Mouse (Mus musculus) neural tube, embryonic 14.5 days (tissue): Measurements from ENCODE around the gene Mcpt1. TPM values are rescaled to one million over a fixed set of nuclear protein-coding genes. Genes with fewer than 3 reads are reported as not detected.
"Not testable (repeated sequence)": the region's sequence is repeated elsewhere in the genome, so short reads cannot be mapped to it uniquely, and the experiment has no call there.

Source experiments
- ATAC-seq: fragments of 200-750 bp; cut with Nextera tagmentation; 2 replicates; pipeline ENCODE4 v1.8.0; 2017; ENCODE audit warnings: low read depth, mild to moderate bottlenecking, moderate TSS enrichment, moderate library complexity
- H3K27ac ChIP-seq: fragments of 300-500 bp; sonication (generic); 2 replicates; pipeline ENCODE4 v1.5.1; 2014; ENCODE audit warnings: low read depth, mild to moderate bottlenecking, control low read depth, low read length, moderate library complexity, mixed read lengths
- H3K27me3 ChIP-seq: fragments of 300-500 bp; sonication (generic); 2 replicates; pipeline ENCODE4 v1.6.1; 2014; ENCODE audit warnings: low read length; ENCODE audit not compliant: control insufficient read depth, insufficient read depth
- H3K36me3 ChIP-seq: fragments of 300-500 bp; sonication (generic); 2 replicates; pipeline ENCODE4 v1.6.1; 2014; ENCODE audit warnings: low read length, mixed read lengths; ENCODE audit not compliant: control insufficient read depth, insufficient read depth
- H3K4me1 ChIP-seq: fragments of 300-500 bp; sonication (generic); 2 replicates; pipeline ENCODE4 v1.6.1; 2014; ENCODE audit warnings: low read length; ENCODE audit not compliant: control insufficient read depth, insufficient read depth
- H3K4me2 ChIP-seq: fragments of 300-500 bp; sonication (generic); 2 replicates; pipeline ENCODE4 v1.6.1; 2014; ENCODE audit warnings: mild to moderate bottlenecking, low read depth, low read length, control low read depth
- H3K4me3 ChIP-seq: fragments of 300-500 bp; sonication (generic); 2 replicates; pipeline ENCODE4 v1.5.1; 2014; ENCODE audit warnings: low read depth, low read length, control low read depth, mixed read lengths
- H3K9ac ChIP-seq: fragments of 300-500 bp; sonication (generic); replicated peaks from 2 replicates; pipeline ENCODE4 v1.6.1; 2014; ENCODE audit warnings: low read depth, mild to moderate bottlenecking, control low read depth, low read length, mixed read lengths
- H3K9me3 ChIP-seq: fragments of 300-500 bp; sonication (generic); 2 replicates; pipeline ENCODE4 v1.6.1; 2016; ENCODE audit warnings: low read length; ENCODE audit not compliant: control insufficient read depth
- WGBS: fragments of 180-500 bp; shearing (Covaris S2); extraction: QIAGEN DNeasy Blood & Tissue Kit; methylation state at CpG from one replicate; pipeline ENCODE4 v1.1.7; 2014; 5-methylcytosine and 5-hydroxymethylcytosine counted together
- polyA plus RNA-seq: library from polyadenylated mRNA; unstranded; fragments of >200 nt; fragmentation: Nextera tagmentation; extraction: Ambion mirVana; gene quantifications from 2 replicates; pipeline ENCODE4 v1.2.1, GENCODE M21; 2014

Gene Mcpt1
- polyA plus RNA-seq, 1 experiment from 2014 or later = not detected

DNA sequence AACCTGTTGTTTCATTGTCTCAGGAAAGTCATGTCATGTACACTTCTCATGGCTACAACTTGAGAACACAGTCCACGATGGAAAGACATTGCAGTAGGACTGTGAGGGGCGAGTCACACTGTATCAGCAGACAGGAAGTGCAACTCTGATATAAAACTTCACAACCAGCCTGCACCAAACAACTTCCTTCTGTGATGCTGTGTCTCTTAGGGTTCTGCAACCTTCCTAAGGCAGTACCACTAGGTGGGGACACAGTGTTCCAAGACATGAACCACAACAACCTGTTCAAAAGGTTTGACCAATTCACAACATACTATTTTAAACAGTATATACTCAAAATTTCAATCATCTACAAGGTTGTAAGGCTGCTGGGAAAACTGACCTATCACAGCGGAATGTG lies 37.6 kb downstream of the Mcpt1 start:
- Histone ChIP-seq H3K27me3 (no peaks in the 10 kb centered on the region), H3K9me3 (no peaks in the 10 kb centered on the region), H3K27ac (no peak overlapping the region), H3K9ac (no peak overlapping the region), H3K4me2 (no peak overlapping the region), H3K4me3 (no peak overlapping the region), H3K36me3 (no peaks in the 10 kb centered on the region), H3K4me1 (no peaks in the 10 kb centered on the region)
- no peak for ATAC-seq
- 90% methylated on average over 3 of the region's 3 CpGs for WGBS

DNA sequence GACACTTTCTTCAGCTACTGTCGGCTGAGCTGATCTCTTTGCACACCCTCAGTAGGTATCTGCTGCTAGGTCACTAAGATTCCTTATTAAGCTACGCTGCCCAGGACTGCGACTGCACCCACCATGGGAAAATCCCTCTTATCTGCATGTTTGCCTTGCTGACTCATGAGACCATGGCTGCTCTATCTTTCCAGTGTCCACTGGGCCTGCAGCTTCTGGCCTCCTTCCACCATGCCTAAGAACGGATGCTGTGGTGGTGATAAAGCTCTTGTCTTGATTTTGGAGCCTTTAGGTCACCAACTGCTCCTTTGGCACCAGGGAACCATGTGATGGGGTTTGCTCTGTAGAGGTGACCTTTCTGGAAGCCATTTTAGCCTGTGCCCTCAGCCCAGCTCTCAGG lies 40.0 kb downstream of the Mcpt1 start:
- Histone ChIP-seq H3K27ac (no peak overlapping the region), H3K36me3 (no peaks in the 10 kb centered on the region), H3K9me3 (no peaks in the 10 kb centered on the region), H3K27me3 (no peaks in the 10 kb centered on the region), H3K4me1 (no peaks in the 10 kb centered on the region), H3K4me2 (no peak overlapping the region), H3K9ac (no peak overlapping the region), H3K4me3 (no peak overlapping the region)
- ATAC-seq = no peak
- WGBS = 88% methylated on average over 4 of the region's 4 CpGs

DNA sequence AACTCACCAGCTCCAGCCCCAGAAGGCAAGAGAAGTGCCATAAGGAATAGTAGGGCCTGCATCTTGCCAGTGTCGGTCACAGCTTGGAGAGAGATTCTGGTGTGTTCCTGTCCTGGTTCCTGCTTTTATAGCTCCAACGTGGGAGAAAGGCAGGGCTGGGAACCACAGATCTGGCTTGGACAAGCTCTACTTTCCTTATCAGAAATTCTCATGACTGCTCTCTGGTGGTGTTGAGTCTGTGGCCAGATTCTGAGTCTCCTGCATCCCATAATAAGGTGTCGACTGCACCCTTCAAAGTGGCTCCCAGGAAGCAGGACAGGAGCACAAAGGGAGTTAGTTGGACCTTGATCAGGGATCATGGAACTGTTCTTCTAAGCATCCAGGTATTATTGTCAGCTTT lies 44.4 kb downstream of the Mcpt1 start, which contains the start of gene Mcpt4:
Gene Mcpt4 (minus strand): TSS at position 101 of the 400 bp plus-strand sequence.
- H3K9ac ChIP-seq, H3K9me3 ChIP-seq, H3K4me2 ChIP-seq, ATAC-seq, H3K36me3 ChIP-seq, H3K27me3 ChIP-seq, H3K4me3 ChIP-seq, H3K27ac ChIP-seq, H3K4me1 ChIP-seq: not testable (repeated sequence)
- 83% methylated on average over 3 of the region's 3 CpGs for whole genome bisulfite sequencing

Other genes starting within 250 kb of the Mcpt1 start
- gene Adcy4, start 233.9 kb upstream of the Mcpt1 start, polyA plus RNA-seq = 1.9 and 3.9 TPM in 2 replicates
- 1.9 and 2.2 TPM in 2 replicates for gene Ripk3, start 229.1 kb upstream of the Mcpt1 start, polyA plus RNA-seq
- gene Nfatc4, start 194.8 kb upstream of the Mcpt1 start, polyA plus RNA-seq = 5.5 and 10.4 TPM in 2 replicates
- 5.8 and 10.2 TPM in 2 replicates for gene Nynrin, start 164.0 kb upstream of the Mcpt1 start, polyA plus RNA-seq
- 0.24 and 0.91 TPM in 2 replicates for gene Cbln3, start 133.6 kb upstream of the Mcpt1 start, polyA plus RNA-seq
- gene Khnyn, start 133.0 kb upstream of the Mcpt1 start, polyA plus RNA-seq = 5.9 and 7.3 TPM in 2 replicates
- 138 and 163 TPM in 2 replicates for gene Sdr39u1, start 117.7 kb upstream of the Mcpt1 start, polyA plus RNA-seq
- gene Cma1, start 73.3 kb upstream of the Mcpt1 start, polyA plus RNA-seq = not detected in 2 replicates
- not detected in 2 replicates for gene Cma2, start 67.0 kb upstream of the Mcpt1 start, polyA plus RNA-seq
- gene Mcpt9, start 12.5 kb downstream of the Mcpt1 start, polyA plus RNA-seq = not detected in 2 replicates
- not detected in 2 replicates for gene Mcpt2, start 24.1 kb downstream of the Mcpt1 start, polyA plus RNA-seq
- not detected in 2 replicates for gene Mcpt4, start 44.3 kb downstream of the Mcpt1 start, polyA plus RNA-seq
- gene Mcpt8, start 67.3 kb downstream of the Mcpt1 start, polyA plus RNA-seq = not detected in 2 replicates
- 0.45 TPM in 1 of 2 replicates, not detected in the other for gene Ctsg, start 84.6 kb downstream of the Mcpt1 start, polyA plus RNA-seq
- gene Gzme, start 102.7 kb downstream of the Mcpt1 start, polyA plus RNA-seq = not detected in 2 replicates
- gene Gzmd, start 114.6 kb downstream of the Mcpt1 start, polyA plus RNA-seq = not detected in 2 replicates
- not detected in 2 replicates for gene Gzmg, start 141.6 kb downstream of the Mcpt1 start, polyA plus RNA-seq
- gene Gzmn, start 156.6 kb downstream of the Mcpt1 start, polyA plus RNA-seq = not detected in 2 replicates
- not detected in 2 replicates for gene Gzmf, start 193.4 kb downstream of the Mcpt1 start, polyA plus RNA-seq
- not detected in 2 replicates for gene Gzmc, start 216.7 kb downstream of the Mcpt1 start, polyA plus RNA-seq
- gene Gzmb, start 244.3 kb downstream of the Mcpt1 start, polyA plus RNA-seq = not detected in 2 replicates